Mouse (Mus musculus): ENCODE measurements around the gene Mrpl53. TPM values are rescaled to one million over a fixed set of nuclear protein-coding genes. Genes with fewer than 3 reads are reported as not detected.

Gene Mrpl53
- total and polyA plus RNA-seq, 3 experiments = 52.2 to 74.0 (median 55.5) TPM

- H3K36me3 ChIP-seq (replicated peaks in 1 of 2; ENCODE audit: control insufficient read depth in 1 of 2, insufficient read depth in 1 of 2, low read length in 1 of 2) = peaks cover 12 to 24% of the 10 kb centered on the region in 2 experiments
- in situ Hi-C loops (cut with MboI; ENCODE audit: low pct_ligation_motif_present, low pct_unique_long_range_greater_than_20kb, low sequenced_read_pairs) (no loop called here), dilution Hi-C loops (cut with MboI; ENCODE audit: extremely low pct_ligation_motif_present, extremely low pct_unique_long_range_greater_than_20kb, low sequenced_read_pairs) (no loop called here)
- no peak for DNase-seq (ENCODE audit: extremely low read depth)
- no peak overlapping the region for H3K4me2 ChIP-seq (ENCODE audit: insufficient read depth, low read depth, poor library complexity, severe bottlenecking)
- no peaks in the 10 kb centered on the region for H3K9me3 ChIP-seq (replicated peaks; ENCODE audit: low read length)
- H3K27me3 ChIP-seq (replicated peaks) = no peaks in the 10 kb centered on the region
- no peak overlapping the region for H3K9ac ChIP-seq (ENCODE audit: insufficient read depth, low read depth)
- peaks cover 15 to 29% of the 10 kb centered on the region in 2 experiments for H3K4me1 ChIP-seq (ENCODE audit: control insufficient read depth in 1 of 2, insufficient read depth in 2 of 2)
- TF ChIP-seq RCOR1 (conservative IDR thresholded peaks at IDR 0.05; ENCODE audit: low read depth, low read length) (no peak), BHLHE40 (IDR thresholded peaks at IDR 0.05; ENCODE audit: low read depth, low read length) (no peak), CTCF (conservative IDR thresholded peaks at IDR 0.05 in 1 of 2, IDR thresholded peaks at IDR 0.05 in 1 of 2; ENCODE audit: low read depth in 2 of 2, low read length in 2 of 2) (no peak), GABPA (IDR thresholded peaks at IDR 0.05; ENCODE audit: insufficient replicate concordance, low read depth, low read length) (no peak), IRF4 (IDR thresholded peaks at IDR 0.05; ENCODE audit: low read depth, low read length) (no peak), HCFC1 (IDR thresholded peaks at IDR 0.05; ENCODE audit: low read depth, low read length) (no peak), ETS1 (conservative IDR thresholded peaks at IDR 0.05; ENCODE audit: low read depth, low read length) (no peak), USF1 (IDR thresholded peaks at IDR 0.05; ENCODE audit: low read depth, low read length) (no peak), SMC3 (IDR thresholded peaks at IDR 0.05; ENCODE audit: low read depth, low read length) (no peak), RAD21 (IDR thresholded peaks at IDR 0.05; ENCODE audit: low read depth, low read length) (no peak), ZC3H11A (IDR thresholded peaks at IDR 0.05; ENCODE audit: low read depth, low read length) (no peak), NELFE (IDR thresholded peaks at IDR 0.05; ENCODE audit: low read depth, low read length) (no peak), MXI1 (IDR thresholded peaks at IDR 0.05; ENCODE audit: low read depth, low read length) (no peak), NRF1 (IDR thresholded peaks at IDR 0.05; ENCODE audit: low read depth, low read length) (no peak), CHD1 (IDR thresholded peaks at IDR 0.05; ENCODE audit: low read depth, low read length) (no peak), TBP (conservative IDR thresholded peaks at IDR 0.05; ENCODE audit: low read depth, low read length) (no peak), EP300 (IDR thresholded peaks at IDR 0.05; ENCODE audit: low read length) (no peak)
- no peaks in the 10 kb centered on the region for H3K79me2 ChIP-seq (replicated peaks; ENCODE audit: control insufficient read depth, extremely low read depth, insufficient read depth, poor library complexity, severe bottlenecking)
- no peak overlapping the region for H3K27ac ChIP-seq (ENCODE audit: insufficient read depth, low read depth)
- no peak overlapping the region for H3K4me3 ChIP-seq (replicated peaks in 1 of 3; ENCODE audit: low read depth in 2 of 3, low read length in 2 of 3, poor library complexity in 1 of 3)
Observed at GRCm38 (mm10) chr6:83153038-83153437, 44.2 kb downstream of the Mrpl53 start.

GRCm38 (mm10) chr6:83153485-83153884 lies 44.6 kb downstream of the Mrpl53 start:
- H3K4me2 ChIP-seq (ENCODE audit: insufficient read depth, low read depth, poor library complexity, severe bottlenecking) = no peak overlapping the region
- no peaks in the 10 kb centered on the region for H3K9me3 ChIP-seq (replicated peaks; ENCODE audit: low read length)
- DNase-seq (ENCODE audit: extremely low read depth) = no peak
- H3K27me3 ChIP-seq (replicated peaks) = no peaks in the 10 kb centered on the region
- peaks cover 15 to 29% of the 10 kb centered on the region in 2 experiments for H3K4me1 ChIP-seq (ENCODE audit: control insufficient read depth in 1 of 2, insufficient read depth in 2 of 2)
- no peak overlapping the region for H3K4me3 ChIP-seq (replicated peaks in 1 of 3; ENCODE audit: low read depth in 2 of 3, low read length in 2 of 3, poor library complexity in 1 of 3)
- H3K27ac ChIP-seq (ENCODE audit: insufficient read depth, low read depth) = no peak overlapping the region
- dilution Hi-C loops (cut with MboI; ENCODE audit: extremely low pct_ligation_motif_present, extremely low pct_unique_long_range_greater_than_20kb, low sequenced_read_pairs) (no loop called here), in situ Hi-C loops (cut with MboI; ENCODE audit: low pct_ligation_motif_present, low pct_unique_long_range_greater_than_20kb, low sequenced_read_pairs) (no loop called here)
- TF ChIP-seq JUN (IDR thresholded peaks at IDR 0.05; ENCODE audit: insufficient read depth, low read depth, low read length) (no peak), NELFE (IDR thresholded peaks at IDR 0.05; ENCODE audit: low read depth, low read length) (no peak)
- no peak overlapping the region for H3K9ac ChIP-seq (ENCODE audit: insufficient read depth, low read depth)
- H3K36me3 ChIP-seq (replicated peaks in 1 of 2; ENCODE audit: control insufficient read depth in 1 of 2, insufficient read depth in 1 of 2, low read length in 1 of 2) = peaks cover 12 to 24% of the 10 kb centered on the region in 2 experiments
- no peaks in the 10 kb centered on the region for H3K79me2 ChIP-seq (replicated peaks; ENCODE audit: control insufficient read depth, extremely low read depth, insufficient read depth, poor library complexity, severe bottlenecking)

Measured in CH12.LX (cell line).